Mouse (Mus musculus): ENCODE measurements at regions not wholly inside any gene's neighbourhood (a gene's known extent, or its start where the extent isn't known, plus 50 kb on each side); places are given as distances from the start of the nearest gene placed in this dataset.

DNA sequence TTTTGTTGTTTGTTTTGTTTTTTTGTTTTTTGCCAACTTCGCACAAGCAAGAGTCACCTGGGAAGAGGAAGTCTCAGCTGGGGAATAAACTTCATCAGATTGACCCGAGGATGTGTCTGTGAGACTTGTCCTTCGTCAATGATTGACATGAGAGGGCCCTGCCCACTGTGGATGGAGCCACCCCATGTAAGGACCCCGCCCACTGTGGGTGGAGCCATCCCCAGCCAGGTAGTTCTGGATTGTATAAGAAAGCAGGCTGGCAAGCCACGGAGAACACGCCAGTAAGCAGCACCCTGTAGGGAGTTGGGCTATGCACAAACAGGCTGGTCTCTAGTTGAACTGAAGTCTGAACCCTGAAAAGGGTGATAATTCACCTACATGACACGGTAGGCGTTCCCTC lies 294.1 kb upstream of the Sdk2 start:
- no peak overlapping the region for H3K9ac ChIP-seq (ENCODE audit: insufficient read depth, low read depth)
- no peaks in the 10 kb centered on the region for H3K36me3 ChIP-seq (replicated peaks in 1 of 2; ENCODE audit: control insufficient read depth in 1 of 2, insufficient read depth in 1 of 2, low read length in 1 of 2)
- TF ChIP-seq MAZ (IDR thresholded peaks at IDR 0.05; ENCODE audit: low read depth, low read length): no peak
- TF ChIP-seq ZMIZ1 (IDR thresholded peaks at IDR 0.05; ENCODE audit: low read depth, low read length): no peak
- TF ChIP-seq MXI1 (IDR thresholded peaks at IDR 0.05; ENCODE audit: low read depth, low read length): no peak
- TF ChIP-seq POLR2AphosphoS2 (IDR thresholded peaks at IDR 0.05; ENCODE audit: low read depth, low read length): no peak
- TF ChIP-seq EP300 (IDR thresholded peaks at IDR 0.05; ENCODE audit: low read length): no peak
- TF ChIP-seq NRF1 (IDR thresholded peaks at IDR 0.05; ENCODE audit: low read depth, low read length): no peak
- TF ChIP-seq SIN3A (IDR thresholded peaks at IDR 0.05; ENCODE audit: low read length): no peak
- no peak for TF ChIP-seq MAX (IDR thresholded peaks at IDR 0.05; ENCODE audit: low read length)
- TF ChIP-seq MAFK (IDR thresholded peaks at IDR 0.05; ENCODE audit: insufficient replicate concordance, low read length): no peak
- H3K4me1 ChIP-seq (ENCODE audit: control insufficient read depth in 1 of 2, insufficient read depth in 2 of 2): no peaks in the 10 kb centered on the region
- DNase-seq (ENCODE audit: extremely low read depth): no peak
- H3K27ac ChIP-seq (ENCODE audit: insufficient read depth, low read depth): no peak overlapping the region
- H3K79me2 ChIP-seq (replicated peaks; ENCODE audit: control insufficient read depth, extremely low read depth, insufficient read depth, poor library complexity, severe bottlenecking): no peaks in the 10 kb centered on the region
- no peak overlapping the region for H3K4me2 ChIP-seq (ENCODE audit: insufficient read depth, low read depth, poor library complexity, severe bottlenecking)
- H3K9me3 ChIP-seq (replicated peaks; ENCODE audit: low read length): peaks cover 18% of the 10 kb centered on the region
- H3K27me3 ChIP-seq (replicated peaks): peaks cover 52% of the 10 kb centered on the region
- in situ Hi-C loops (cut with MboI; ENCODE audit: low pct_ligation_motif_present, low pct_unique_long_range_greater_than_20kb, low sequenced_read_pairs) (no loop called here), dilution Hi-C loops (cut with MboI; ENCODE audit: extremely low pct_ligation_motif_present, extremely low pct_unique_long_range_greater_than_20kb, low sequenced_read_pairs) (no loop called here)
- no peak overlapping the region for H3K4me3 ChIP-seq (replicated peaks in 1 of 3; ENCODE audit: low read depth in 2 of 3, low read length in 2 of 3, poor library complexity in 1 of 3)

DNA sequence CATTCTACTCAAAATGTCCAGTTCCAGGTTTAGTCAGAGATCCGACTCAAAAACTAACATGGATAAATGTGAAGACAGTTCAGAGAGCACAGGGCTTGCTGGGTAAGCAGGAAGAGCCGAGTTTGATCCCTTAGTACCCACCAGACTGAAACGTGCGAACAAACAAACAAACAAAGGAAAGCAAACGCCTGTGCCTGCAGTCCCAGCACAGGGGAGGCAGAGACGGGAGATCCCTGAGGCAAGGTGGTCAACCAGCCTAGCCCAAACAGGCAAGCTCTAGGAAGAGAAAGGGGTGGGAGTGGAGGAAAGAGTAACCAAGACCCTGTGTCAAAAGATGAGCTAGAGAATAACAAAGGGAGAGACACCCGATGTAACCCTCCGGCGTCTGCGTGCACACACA lies 293.5 kb upstream of the Sdk2 start:
- in situ Hi-C loops (cut with MboI; ENCODE audit: low pct_ligation_motif_present, low pct_unique_long_range_greater_than_20kb, low sequenced_read_pairs) (no loop called here), dilution Hi-C loops (cut with MboI; ENCODE audit: extremely low pct_ligation_motif_present, extremely low pct_unique_long_range_greater_than_20kb, low sequenced_read_pairs) (no loop called here)
- TF ChIP-seq ZMIZ1 (IDR thresholded peaks at IDR 0.05; ENCODE audit: low read depth, low read length) (no peak), ELF1 (IDR thresholded peaks at IDR 0.05; ENCODE audit: low read depth, low read length) (no peak), IRF4 (IDR thresholded peaks at IDR 0.05; ENCODE audit: low read depth, low read length) (no peak), TCF12 (IDR thresholded peaks at IDR 0.05; ENCODE audit: low read depth, low read length) (no peak), TBP (conservative IDR thresholded peaks at IDR 0.05; ENCODE audit: low read depth, low read length) (no peak)
- Histone ChIP-seq H3K9me3 (replicated peaks; ENCODE audit: low read length) (peaks cover 17% of the 10 kb centered on the region), H3K4me3 (replicated peaks in 1 of 3; ENCODE audit: low read depth in 2 of 3, low read length in 2 of 3, poor library complexity in 1 of 3) (no peak overlapping the region), H3K4me1 (ENCODE audit: control insufficient read depth in 1 of 2, insufficient read depth in 2 of 2) (no peaks in the 10 kb centered on the region), H3K9ac (ENCODE audit: insufficient read depth, low read depth) (no peak overlapping the region), H3K79me2 (replicated peaks; ENCODE audit: control insufficient read depth, extremely low read depth, insufficient read depth, poor library complexity, severe bottlenecking) (no peaks in the 10 kb centered on the region), H3K27ac (ENCODE audit: insufficient read depth, low read depth) (no peak overlapping the region), H3K4me2 (ENCODE audit: insufficient read depth, low read depth, poor library complexity, severe bottlenecking) (no peak overlapping the region), H3K36me3 (replicated peaks in 1 of 2; ENCODE audit: control insufficient read depth in 1 of 2, insufficient read depth in 1 of 2, low read length in 1 of 2) (no peaks in the 10 kb centered on the region), H3K27me3 (replicated peaks) (peaks cover 51% of the 10 kb centered on the region)
- DNase-seq (ENCODE audit: extremely low read depth): no peak

- in situ Hi-C loops (cut with MboI; ENCODE audit: low pct_ligation_motif_present, low pct_unique_long_range_greater_than_20kb, low sequenced_read_pairs): no loop called here
- dilution Hi-C loops (cut with MboI; ENCODE audit: extremely low pct_ligation_motif_present, extremely low pct_unique_long_range_greater_than_20kb, low sequenced_read_pairs): no loop called here
- TF ChIP-seq USF2 (conservative IDR thresholded peaks at IDR 0.05; ENCODE audit: low read depth, low read length) (no peak), POLR2AphosphoS2 (IDR thresholded peaks at IDR 0.05; ENCODE audit: low read depth, low read length) (no peak), ZKSCAN1 (IDR thresholded peaks at IDR 0.05; ENCODE audit: borderline replicate concordance, low read depth, low read length) (no peak), MAFK (IDR thresholded peaks at IDR 0.05; ENCODE audit: insufficient replicate concordance, low read length) (no peak), SMC3 (IDR thresholded peaks at IDR 0.05; ENCODE audit: low read depth, low read length) (no peak), ETS1 (conservative IDR thresholded peaks at IDR 0.05; ENCODE audit: low read depth, low read length) (no peak), MYC (IDR thresholded peaks at IDR 0.05; ENCODE audit: low read depth, low read length) (no peak), CHD2 (IDR thresholded peaks at IDR 0.05; ENCODE audit: low read length) (no peak), BHLHE40 (IDR thresholded peaks at IDR 0.05; ENCODE audit: low read depth, low read length) (no peak), MAX (IDR thresholded peaks at IDR 0.05; ENCODE audit: low read length) (no peak), ELF1 (IDR thresholded peaks at IDR 0.05; ENCODE audit: low read depth, low read length) (no peak), MXI1 (IDR thresholded peaks at IDR 0.05; ENCODE audit: low read depth, low read length) (no peak)
These were observed 285.4 kb upstream of the Sdk2 start for GRCm38 (mm10) chr11:114352146-114352795.

More at GRCm38 (mm10) chr11:114352146-114352795, 285.4 kb upstream of the Sdk2 start:
- no peak for DNase-seq (ENCODE audit: extremely low read depth)
- Histone ChIP-seq H3K79me2 (replicated peaks; ENCODE audit: control insufficient read depth, extremely low read depth, insufficient read depth, poor library complexity, severe bottlenecking) (no peaks in the 10 kb centered on the region), H3K27me3 (replicated peaks) (peaks cover 61% of the 10 kb centered on the region), H3K4me3 (replicated peaks in 1 of 3; ENCODE audit: low read depth in 2 of 3, low read length in 2 of 3, poor library complexity in 1 of 3) (no peak overlapping the region), H3K9me3 (replicated peaks; ENCODE audit: low read length) (no peaks in the 10 kb centered on the region), H3K4me1 (ENCODE audit: control insufficient read depth in 1 of 2, insufficient read depth in 2 of 2) (no peaks in the 10 kb centered on the region), H3K27ac (ENCODE audit: insufficient read depth, low read depth) (no peak overlapping the region), H3K36me3 (replicated peaks in 1 of 2; ENCODE audit: control insufficient read depth in 1 of 2, insufficient read depth in 1 of 2, low read length in 1 of 2) (no peaks in the 10 kb centered on the region), H3K9ac (ENCODE audit: insufficient read depth, low read depth) (no peak overlapping the region), H3K4me2 (ENCODE audit: insufficient read depth, low read depth, poor library complexity, severe bottlenecking) (no peak overlapping the region)

Measured in CH12.LX (cell line).